Mouse (Mus musculus) urinary bladder, postnatal 10 days (tissue): ENCODE measurements around the gene Fyco1.
"Not testable (repeated sequence)": the region's sequence is repeated elsewhere in the genome, so short reads cannot be mapped to it uniquely, and the experiment has no call there.

Experiments
- DNase-seq: peaks from one replicate; pipeline ENCODE4 v3.0.0; 2022; ENCODE audit warnings: low spot score

Gene Fyco1

DNA sequence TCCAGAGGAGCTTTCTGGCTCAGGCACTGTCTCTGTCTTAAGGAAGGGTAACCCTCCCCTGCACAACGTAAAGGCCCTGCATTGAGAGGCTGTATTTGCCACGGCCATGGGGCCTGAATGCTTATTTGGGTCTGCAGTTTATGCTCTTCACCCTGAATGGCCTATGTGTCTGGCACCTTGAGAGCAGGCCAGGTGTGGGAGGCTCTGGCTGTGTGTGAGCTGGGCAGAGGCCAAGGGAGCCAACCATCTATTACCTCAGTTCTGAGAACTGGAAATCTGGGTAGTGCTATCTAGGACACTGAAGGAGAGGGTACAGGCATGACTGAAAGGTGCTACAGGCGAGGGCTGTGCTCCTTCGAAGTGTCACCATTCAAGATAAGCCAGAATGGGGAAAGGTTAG lies 36.9 kb downstream of the Fyco1 start:
- DNase-seq: no peak

- no peak for DNase-seq
Measured at GRCm38 (mm10) chr9:123814326-123814725, 37.4 kb downstream of the Fyco1 start.

- DNase-seq: no peak
Measured at GRCm38 (mm10) chr9:123811831-123812230, 39.9 kb downstream of the Fyco1 start.

DNA sequence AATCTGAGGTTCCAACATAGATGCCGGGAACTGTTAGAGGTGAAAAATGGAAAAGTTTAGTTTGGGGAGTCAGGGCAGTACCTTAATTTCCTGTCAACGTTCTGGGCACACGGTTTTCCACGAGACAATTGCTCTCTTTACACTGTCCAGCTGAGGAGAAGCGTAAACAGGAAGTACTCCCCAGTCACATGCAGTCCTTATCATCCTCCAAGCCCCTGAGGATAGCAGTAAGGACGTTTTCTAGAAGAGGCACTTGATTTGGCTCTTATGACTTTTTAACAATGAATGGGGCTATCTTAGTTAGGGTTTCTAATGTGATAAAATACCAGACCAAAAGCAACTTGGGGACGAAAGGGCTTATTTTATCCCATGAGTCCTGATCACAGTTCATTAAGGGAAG lies 43.1 kb downstream of the Fyco1 start:
- DNase-seq: no peak

- no peak for DNase-seq
Measured at GRCm38 (mm10) chr9:123806267-123806666, 45.4 kb downstream of the Fyco1 start, which contains the start of gene Cxcr6. Gene Cxcr6 (plus strand): TSS chr9:123806475.

DNA sequence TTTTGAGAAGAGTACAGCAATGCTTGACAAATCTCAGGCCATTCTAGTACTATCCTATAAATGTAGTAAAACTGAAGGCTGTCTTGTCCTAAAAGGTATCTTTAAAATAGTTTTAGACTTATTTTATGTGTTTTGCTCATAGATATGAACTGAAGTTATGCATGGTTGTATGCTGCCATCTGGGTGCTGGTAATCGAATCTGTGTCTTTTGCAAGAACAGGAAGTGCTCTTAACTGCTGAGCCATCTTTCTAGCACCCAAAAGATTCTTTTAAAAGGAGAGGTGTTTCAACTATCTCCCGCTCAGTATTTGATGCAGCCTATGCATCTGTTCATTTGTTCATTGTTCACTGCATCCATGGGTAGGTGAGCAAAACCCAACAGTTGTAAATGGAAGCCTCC lies 46.5 kb downstream of the Fyco1 start:
- DNase-seq: no peak

DNA sequence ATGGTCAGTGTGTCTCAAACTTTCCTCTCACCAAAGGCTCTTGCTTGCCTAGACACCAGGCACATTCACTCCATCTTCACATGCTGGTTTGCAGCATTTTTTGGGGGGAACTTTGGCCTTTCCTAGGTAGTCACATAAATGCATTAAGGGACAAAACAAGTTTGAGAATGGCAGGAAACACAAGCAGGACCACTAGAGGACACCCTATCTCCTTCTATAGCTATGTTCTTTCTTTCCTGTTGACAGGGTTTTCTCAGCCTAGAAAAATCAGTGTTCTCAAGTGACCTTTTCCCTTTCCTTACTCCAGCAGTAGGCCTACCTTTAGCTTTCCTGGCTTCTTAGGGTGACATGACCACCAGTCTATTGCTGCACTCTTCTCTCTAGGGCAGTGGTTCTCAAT lies 48.8 kb downstream of the Fyco1 start:
- no peak for DNase-seq

DNA sequence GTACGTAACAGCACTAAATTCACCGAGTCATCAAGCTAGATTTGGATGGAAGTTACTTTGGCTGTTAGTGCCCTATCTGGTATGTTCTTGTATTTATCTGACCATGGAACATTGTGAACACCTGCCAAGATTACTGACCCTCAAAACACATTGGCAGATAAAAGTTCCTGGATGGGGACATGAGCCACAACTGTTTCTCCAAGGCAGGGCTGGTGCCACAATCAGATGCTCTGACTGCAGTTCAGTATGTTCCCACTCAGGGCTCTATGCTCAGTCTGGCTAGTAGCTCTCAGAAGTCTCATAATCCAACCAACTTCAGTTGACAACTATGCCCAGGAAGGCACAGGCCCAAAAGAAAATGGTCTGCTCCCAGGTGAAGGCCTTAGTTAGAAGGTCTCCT lies 49.3 kb downstream of the Fyco1 start:
- DNase-seq: no peak

DNA sequence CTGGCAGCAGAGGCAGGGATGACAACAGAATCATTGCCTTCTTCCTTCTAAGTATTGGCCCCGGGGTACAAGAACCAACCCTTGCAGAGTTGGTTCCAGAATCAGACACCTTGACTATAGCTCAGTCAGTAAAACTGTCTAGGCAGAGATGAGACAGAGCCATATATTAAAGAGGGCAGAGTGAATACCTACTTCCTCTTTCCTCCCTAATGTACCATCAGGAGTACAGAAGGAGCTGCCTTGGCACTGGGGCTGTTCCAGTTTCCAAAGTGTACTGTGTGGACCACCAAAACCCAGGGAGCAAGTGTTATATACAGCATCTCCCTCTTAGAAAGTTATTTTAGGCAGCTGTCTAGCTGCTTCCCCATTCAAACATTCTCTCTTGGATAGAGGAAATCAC lies 50.2 kb downstream of the Fyco1 start:
- DNase-seq: no peak

DNA sequence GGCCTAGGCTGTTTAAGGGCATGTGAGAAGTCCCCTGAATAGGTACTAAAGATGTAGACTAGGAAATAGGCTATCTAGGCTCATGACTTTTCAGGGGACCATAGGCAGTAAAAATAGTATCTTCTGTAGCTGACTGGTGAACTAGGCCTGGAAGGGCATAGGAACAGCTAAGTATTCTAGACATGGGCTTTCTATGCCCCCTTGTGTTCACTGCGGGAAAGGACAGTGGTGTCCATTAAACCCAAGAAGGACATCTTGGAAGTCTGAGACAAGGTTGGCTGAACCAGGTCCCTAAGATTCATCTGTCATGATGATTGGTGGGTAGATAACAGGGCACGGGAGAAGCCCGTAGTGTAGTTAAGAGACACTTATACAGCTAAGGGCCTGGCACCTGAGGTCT lies 55.5 kb downstream of the Fyco1 start:
- no peak for DNase-seq

GRCm38 (mm10) chr9:123788855-123789529 lies 62.7 kb downstream of the Fyco1 start:
- no peak for DNase-seq

- DNase-seq: not testable (repeated sequence)
Measured at GRCm38 (mm10) chr9:123773299-123773698, 78.4 kb downstream of the Fyco1 start.

- no peak for DNase-seq
Measured at GRCm38 (mm10) chr9:123769532-123769931, 82.2 kb downstream of the Fyco1 start.

- no peak for DNase-seq
Measured at GRCm38 (mm10) chr9:123768443-123768842, 83.3 kb downstream of the Fyco1 start.

GRCm38 (mm10) chr9:123766996-123767395 lies 84.7 kb downstream of the Fyco1 start:
- DNase-seq: no peak

DNA sequence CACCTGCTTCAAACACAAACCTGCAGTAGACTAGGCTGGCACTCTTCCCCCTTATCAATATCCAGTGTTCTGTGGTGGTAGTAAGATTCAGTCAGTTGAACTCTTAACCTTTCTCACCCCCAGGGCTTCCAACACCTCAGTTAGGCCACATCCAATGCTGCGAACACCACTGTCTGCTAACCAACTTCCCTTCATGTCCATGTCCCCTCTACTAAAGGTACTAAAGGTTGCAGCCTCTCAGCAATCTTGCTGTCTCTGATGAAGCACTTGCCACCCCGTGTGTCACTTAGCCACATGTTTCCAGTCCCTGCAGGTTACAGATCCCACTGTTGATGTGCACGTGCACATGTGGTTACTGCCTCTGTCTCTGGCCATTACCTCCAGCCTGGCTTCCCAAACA lies 87.9 kb downstream of the Fyco1 start:
- DNase-seq: no peak

DNA sequence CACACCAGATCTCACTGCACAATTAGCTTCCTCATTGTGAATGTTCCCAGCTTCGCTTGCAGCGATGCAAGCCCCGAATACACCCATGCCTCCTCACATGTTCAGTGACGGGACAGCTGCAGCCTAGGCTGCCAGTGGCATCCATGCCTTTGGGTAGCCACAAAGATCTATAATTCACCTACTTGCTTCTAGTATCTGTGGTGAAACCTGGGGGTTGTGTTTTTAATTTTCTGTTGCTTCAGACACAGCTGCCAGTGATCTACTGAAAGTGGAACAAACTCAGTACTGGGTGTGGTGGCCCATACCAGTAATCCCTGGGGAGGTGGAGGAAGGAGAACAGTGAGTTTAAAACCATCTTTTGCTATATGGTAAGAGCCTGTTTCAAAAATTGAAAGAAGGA lies 88.8 kb downstream of the Fyco1 start:
- DNase-seq: no peak

GRCm38 (mm10) chr9:123760806-123761205 lies 90.9 kb downstream of the Fyco1 start:
- DNase-seq: no peak

- DNase-seq: no peak
Measured at GRCm38 (mm10) chr9:123758645-123759044, 93.1 kb downstream of the Fyco1 start.

GRCm38 (mm10) chr9:123758156-123758555 lies 93.5 kb downstream of the Fyco1 start:
- no peak for DNase-seq

DNA sequence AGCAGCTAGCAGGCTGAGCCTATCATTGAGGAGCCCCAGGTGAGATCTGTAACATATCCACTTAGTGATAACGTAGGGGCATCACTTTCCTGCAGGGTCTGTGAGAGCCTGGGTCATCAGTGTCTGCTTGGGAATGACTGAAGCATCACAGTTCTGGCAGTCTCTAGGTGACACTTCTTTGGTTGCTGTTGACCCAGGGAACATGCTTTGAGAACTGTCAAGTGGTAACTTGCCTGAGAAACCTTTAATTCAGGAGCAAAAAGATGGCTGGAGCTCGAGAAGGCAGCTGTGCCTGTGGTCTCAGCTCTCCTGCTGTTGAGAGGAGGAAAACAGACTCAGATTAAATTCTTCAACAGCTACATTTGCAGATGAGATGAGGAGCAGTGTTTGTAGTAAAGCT lies 94.4 kb downstream of the Fyco1 start:
- DNase-seq: no peak

- DNase-seq: no peak
Measured at GRCm38 (mm10) chr9:123756752-123757151, 94.9 kb downstream of the Fyco1 start.

DNA sequence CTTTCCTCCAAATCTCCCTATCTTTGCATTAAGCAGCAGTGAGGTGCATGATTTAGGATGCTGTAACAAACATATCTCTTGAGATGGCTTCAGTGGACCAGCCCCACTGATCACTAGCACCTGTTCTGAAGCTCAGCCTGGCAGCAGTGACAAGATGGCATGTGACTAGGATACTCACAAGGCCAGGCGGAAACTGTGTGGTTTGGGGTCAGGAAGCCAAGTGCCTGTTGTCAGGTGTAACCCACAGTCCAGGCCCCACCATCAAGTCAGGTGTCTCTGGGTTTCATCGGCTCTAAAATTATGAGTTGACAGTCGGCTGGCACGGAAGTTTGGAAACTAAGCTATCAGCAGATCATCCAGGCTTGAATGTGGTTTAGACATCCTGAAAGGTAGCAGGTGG lies 97.4 kb downstream of the Fyco1 start:
- DNase-seq: no peak

- DNase-seq: not testable (repeated sequence)
Measured at GRCm38 (mm10) chr9:123749687-123750086, 102.0 kb downstream of the Fyco1 start.
